Mouse (Mus musculus) olfactory bulb, adult 2 months (tissue): ENCODE results near the gene Hivep2. TPM values are rescaled to one million over a fixed set of nuclear protein-coding genes. Genes with fewer than 3 reads are reported as not detected.

Source experiments
- H3K27ac ChIP-seq: fragments of 200-500 bp; 2 replicates; pipeline ENCODE4 v1.5.1; 2012; ENCODE audit warnings: low read depth, low read length; ENCODE audit not compliant: insufficient read depth
- H3K4me1 ChIP-seq: fragments of 200-500 bp; 2 replicates; pipeline ENCODE4 v1.6.1; 2012; ENCODE audit warnings: low read length; ENCODE audit not compliant: control insufficient read depth, insufficient read depth
- H3K4me3 ChIP-seq: fragments of 200-500 bp; 2 replicates; pipeline ENCODE4 v1.5.1; 2012; ENCODE audit warnings: mild to moderate bottlenecking, low read depth, low read length, moderate library complexity; ENCODE audit not compliant: insufficient read depth
- CTCF ChIP-seq: fragments of 200-500 bp; IDR thresholded peaks from 2 replicates; pipeline ENCODE4 v1.5.1; 2012; ENCODE audit warnings: low read depth, mild to moderate bottlenecking, low read length, moderate library complexity; ENCODE audit not compliant: insufficient read depth
- POLR2A ChIP-seq: fragments of 200-500 bp; IDR thresholded peaks from 2 replicates; pipeline ENCODE4 v1.6.1; 2012; ENCODE audit warnings: mild to moderate bottlenecking, low read depth, low read length, moderate library complexity; ENCODE audit not compliant: insufficient read depth
- WGBS: fragments of 180-500 bp; shearing (Covaris S2); methylation state at CpG from one replicate; pipeline ENCODE4 v1.1.7; 2018; 5-methylcytosine and 5-hydroxymethylcytosine counted together
- polyA plus RNA-seq: library from polyadenylated mRNA; stranded (reverse); fragments of >200 nt; gene quantifications from 2 replicates; pipeline ENCODE4 v1.2.4, GENCODE M21; 2012; ENCODE audit warnings: low replicate concordance; ENCODE audit not compliant: missing spikeins, insufficient read depth, insufficient read length

The Hivep2 gene
- polyA plus RNA-seq, 1 experiment = 206 TPM

- no peak overlapping the region for H3K4me3 ChIP-seq
- H3K27ac ChIP-seq = no peak overlapping the region
- 62% methylated on average over 5 of the region's 5 CpGs for WGBS
- TF ChIP-seq POLR2A (no peak), CTCF (no peak)
- H3K4me1 ChIP-seq = peaks cover 9% of the 10 kb centered on the region
Observed at GRCm38 (mm10) chr10:14070498-14071079, 104.7 kb downstream of the Hivep2 start.

GRCm38 (mm10) chr10:14072504-14072903 is 106.6 kb downstream of the Hivep2 start:
- Histone ChIP-seq H3K4me1 (peaks cover 15% of the 10 kb centered on the region), H3K27ac (no peak overlapping the region), H3K4me3 (no peak overlapping the region)
- no peak for TF ChIP-seq CTCF
- TF ChIP-seq POLR2A = no peak
- 77% methylated on average over 3 of the region's 3 CpGs for WGBS

GRCm38 (mm10) chr10:14075767-14076166 is 109.9 kb downstream of the Hivep2 start:
- Histone ChIP-seq H3K4me1 (peaks cover 15% of the 10 kb centered on the region), H3K27ac (no peak overlapping the region), H3K4me3 (no peak overlapping the region)
- TF ChIP-seq POLR2A = no peak
- no peak for TF ChIP-seq CTCF
- WGBS = 69% methylated on average over 5 of the region's 5 CpGs

DNA sequence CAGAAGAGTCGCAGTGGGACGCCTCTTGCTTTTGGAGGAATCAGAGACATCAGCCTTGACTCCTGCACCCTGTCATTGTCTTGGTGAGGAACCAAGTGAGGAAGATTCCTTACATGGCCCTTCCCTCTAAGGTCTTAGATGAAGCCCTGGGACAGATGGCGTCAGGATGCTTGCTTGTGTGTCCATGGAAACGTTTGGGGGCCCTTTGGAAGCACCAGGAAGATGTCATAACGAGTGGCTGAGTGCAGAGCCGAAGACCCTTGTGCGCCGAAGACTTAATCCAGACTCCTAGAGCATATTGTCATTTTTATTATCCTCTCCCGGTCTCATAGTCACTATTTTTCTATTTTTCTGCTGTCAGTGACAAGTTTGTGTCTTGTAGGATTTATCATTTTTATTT is 111.0 kb downstream of the Hivep2 start:
- no peak for TF ChIP-seq CTCF
- no peak for TF ChIP-seq POLR2A
- H3K27ac ChIP-seq = no peak overlapping the region
- 79% methylated on average over 9 of the region's 9 CpGs for WGBS
- H3K4me1 ChIP-seq = peaks cover 15% of the 10 kb centered on the region
- H3K4me3 ChIP-seq = no peak overlapping the region

DNA sequence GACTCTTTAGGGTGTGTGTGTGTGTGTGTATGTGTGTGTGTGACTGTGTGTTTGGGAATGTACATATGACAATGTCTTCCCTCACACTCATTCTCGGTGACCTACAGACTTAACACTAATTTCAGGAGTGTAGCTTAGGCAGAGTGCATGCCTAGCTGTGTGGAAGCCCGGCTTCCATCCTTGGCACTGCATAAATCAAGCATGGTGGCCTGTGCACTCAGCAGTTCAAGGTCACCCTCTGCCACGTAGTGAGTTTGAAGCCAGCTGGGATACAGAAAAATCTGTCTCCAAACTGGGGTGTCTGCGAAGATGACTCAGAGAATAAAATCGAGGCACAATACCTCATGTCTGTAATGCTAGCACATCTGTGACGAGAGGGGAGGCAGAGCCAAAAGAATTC is 115.0 kb downstream of the Hivep2 start:
- Histone ChIP-seq H3K4me3 (no peak overlapping the region), H3K27ac (no peak overlapping the region), H3K4me1 (peaks cover 11% of the 10 kb centered on the region)
- TF ChIP-seq POLR2A (no peak), CTCF (no peak)
- WGBS = 50% methylated on average over 6 of the region's 6 CpGs

DNA sequence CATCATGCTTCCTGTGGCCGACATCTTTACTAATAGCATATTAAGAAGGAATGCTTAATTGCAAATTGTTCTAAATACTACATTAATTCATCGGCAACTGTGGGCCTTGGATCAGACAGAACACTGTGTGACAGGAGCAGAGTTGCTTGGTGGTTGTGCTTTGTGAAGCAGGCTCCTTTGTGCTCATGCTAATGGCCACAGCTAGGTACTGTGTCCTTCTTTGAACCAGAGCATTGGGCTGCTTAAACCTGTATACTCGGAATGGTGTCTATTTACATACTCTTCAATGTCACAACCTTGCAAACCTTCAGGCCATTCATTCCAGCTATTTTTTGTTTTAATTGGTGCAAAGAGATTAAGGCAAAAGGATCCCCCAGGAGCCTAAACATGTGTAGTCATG is 115.9 kb downstream of the Hivep2 start:
- TF ChIP-seq CTCF = no peak
- TF ChIP-seq POLR2A = no peak
- Histone ChIP-seq H3K27ac (no peak overlapping the region), H3K4me1 (peaks cover 12% of the 10 kb centered on the region; the same call in 1 of the 2 replicates), H3K4me3 (no peak overlapping the region)
- WGBS = 24% methylated on average over 3 of the region's 3 CpGs

GRCm38 (mm10) chr10:14082275-14082674 is 116.4 kb downstream of the Hivep2 start:
- 41% methylated on average over 3 of the region's 3 CpGs for WGBS
- Histone ChIP-seq H3K27ac (no peak overlapping the region), H3K4me1 (peaks cover 10% of the 10 kb centered on the region; the same call in 1 of the 2 replicates), H3K4me3 (no peak overlapping the region)
- no peak for TF ChIP-seq POLR2A
- TF ChIP-seq CTCF = no peak

DNA sequence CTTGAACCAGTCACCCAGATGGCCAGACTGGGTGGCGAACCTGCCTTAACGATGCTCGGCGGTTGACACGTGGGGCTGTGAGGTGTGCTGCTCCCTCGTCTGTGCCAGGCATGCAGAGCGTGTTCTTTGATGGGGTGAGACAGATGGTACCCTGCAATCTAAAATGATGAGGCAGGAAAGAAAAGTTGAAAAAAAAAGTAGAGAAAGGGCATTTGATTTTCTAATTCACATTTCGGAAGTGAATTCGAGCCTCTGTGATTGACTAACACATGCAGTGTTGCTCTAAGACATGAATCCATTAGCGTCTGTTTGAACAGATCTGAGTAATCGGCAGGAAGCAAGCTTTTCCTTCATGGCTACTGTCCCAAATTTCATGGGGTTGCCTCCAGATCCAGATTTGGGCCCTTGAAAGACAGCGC is 119.4 kb downstream of the Hivep2 start:
- no peak overlapping the region for H3K4me3 ChIP-seq
- no peak overlapping the region for H3K27ac ChIP-seq
- WGBS = 58% methylated on average over 12 of the region's 12 CpGs
- TF ChIP-seq CTCF (no peak), POLR2A (no peak)
- H3K4me1 ChIP-seq = peaks cover 18% of the 10 kb centered on the region

DNA sequence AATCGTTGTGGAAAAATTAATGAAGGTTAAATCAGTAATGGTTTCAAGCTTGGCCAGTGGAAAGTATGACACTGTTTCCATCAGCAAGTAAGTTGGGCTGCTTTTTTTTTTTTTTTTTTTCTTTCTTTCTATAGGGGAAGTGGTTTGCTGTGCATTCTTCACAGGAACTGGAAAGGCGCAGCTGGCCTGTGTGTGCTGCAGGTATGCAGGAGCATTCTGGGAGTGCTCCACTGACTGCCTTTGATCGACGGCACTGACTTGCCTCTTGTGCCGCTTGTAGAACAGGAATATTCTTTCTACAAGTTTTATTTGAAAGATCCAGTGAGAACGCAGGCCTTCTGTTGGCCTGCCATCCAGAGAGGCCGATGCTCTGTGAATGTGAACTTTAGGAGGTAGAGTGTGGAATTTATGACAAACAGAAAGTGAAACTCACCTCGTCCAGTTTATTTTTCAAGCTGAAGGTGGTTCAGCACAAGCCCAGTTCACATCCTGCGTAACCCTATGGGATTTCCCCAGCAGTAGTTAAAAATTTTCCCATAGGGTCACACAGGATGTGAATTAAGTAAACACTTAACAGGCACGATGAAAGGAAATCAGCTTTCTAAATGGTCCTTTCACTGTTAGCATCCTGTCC is 120.1 kb downstream of the Hivep2 start:
- no peak overlapping the region for H3K4me3 ChIP-seq
- H3K4me1 ChIP-seq = peaks cover 18% of the 10 kb centered on the region
- H3K27ac ChIP-seq = no peak overlapping the region
- TF ChIP-seq POLR2A = no peak
- no peak for TF ChIP-seq CTCF
- 65% methylated on average over 10 of the region's 10 CpGs for WGBS

DNA sequence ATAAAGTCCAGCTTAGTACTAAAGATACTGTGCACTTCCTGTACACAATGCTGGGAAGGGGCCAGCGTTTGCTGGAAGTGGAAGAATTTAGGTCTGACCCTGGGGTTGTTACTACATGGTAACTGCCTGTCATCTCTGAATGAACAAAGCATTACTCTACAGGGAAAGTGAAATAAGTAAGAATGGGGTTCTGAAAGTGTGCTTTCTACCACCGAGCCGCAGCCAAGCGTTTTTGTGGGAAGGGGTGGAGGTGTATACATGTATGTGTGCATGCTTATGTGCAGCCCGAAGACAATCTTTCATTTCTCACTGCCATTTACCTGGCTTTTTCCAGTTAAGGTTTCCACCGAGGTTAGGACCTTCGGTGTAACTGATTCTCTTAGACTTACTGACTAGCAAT is 121.4 kb downstream of the Hivep2 start:
- H3K27ac ChIP-seq = 0 out of 2 replicates have a peak overlapping the region, but pooled peaks have one; percentile 21
- WGBS = 60% methylated on average over 7 of the region's 7 CpGs
- no peak for TF ChIP-seq CTCF
- TF ChIP-seq POLR2A = no peak
- H3K4me1 ChIP-seq = peaks cover 18% of the 10 kb centered on the region
- H3K4me3 ChIP-seq = no peak overlapping the region
